Mouse (Mus musculus) limb, embryonic 11.5 days (tissue): Measurements from ENCODE around the gene Skil. TPM values are rescaled to one million over a fixed set of nuclear protein-coding genes. Genes with fewer than 3 reads are reported as not detected.

Source experiments
- ATAC-seq: fragments of 200-750 bp; cut with Nextera tagmentation; 2 replicates; pipeline ENCODE4 v1.8.0; 2017; ENCODE audit warnings: low read depth; ENCODE audit not compliant: insufficient number of reproducible peaks, low FRiP score, low TSS enrichment
- DNase-seq: peaks from one replicate; pipeline ENCODE4 v3.0.0-alpha.2; 2015; ENCODE audit warnings: low spot score
- H3K27ac ChIP-seq: fragments of 300-500 bp; sonication (generic); replicated peaks from 2 replicates; pipeline ENCODE4 v1.5.1; 2014; ENCODE audit warnings: low read depth, mild to moderate bottlenecking, low read length
- H3K27me3 ChIP-seq: fragments of 300-500 bp; sonication (generic); 2 replicates; pipeline ENCODE4 v1.6.1; 2014; ENCODE audit warnings: mild to moderate bottlenecking, low read length, mixed read lengths; ENCODE audit not compliant: control insufficient read depth, insufficient read depth
- H3K36me3 ChIP-seq: fragments of 300-500 bp; sonication (generic); 2 replicates; pipeline ENCODE4 v1.6.1; 2014; ENCODE audit warnings: mild to moderate bottlenecking, low read length, moderate library complexity, mixed read lengths; ENCODE audit not compliant: control insufficient read depth, insufficient read depth
- H3K4me1 ChIP-seq: fragments of 300-500 bp; sonication (generic); 2 replicates; pipeline ENCODE4 v1.6.1; 2014; ENCODE audit warnings: low read length, mixed read lengths; ENCODE audit not compliant: control insufficient read depth, insufficient read depth
- H3K4me2 ChIP-seq: fragments of 300-500 bp; sonication (generic); 2 replicates; pipeline ENCODE4 v1.6.1; 2014; ENCODE audit warnings: low read depth, mild to moderate bottlenecking, moderate library complexity; ENCODE audit not compliant: severe bottlenecking
- H3K4me3 ChIP-seq: fragments of 300-500 bp; sonication (generic); 2 replicates; pipeline ENCODE4 v1.5.1; 2014; ENCODE audit warnings: low read depth, low read length
- H3K9ac ChIP-seq: fragments of 300-500 bp; sonication (generic); 2 replicates; pipeline ENCODE4 v1.6.1; 2014; ENCODE audit warnings: mild to moderate bottlenecking, low read length
- H3K9me3 ChIP-seq: fragments of 300-500 bp; sonication (generic); 2 replicates; pipeline ENCODE4 v1.6.1; 2016; ENCODE audit warnings: low read length; ENCODE audit not compliant: control insufficient read depth
- WGBS: fragments of 180-500 bp; shearing (Covaris S2); extraction: QIAGEN DNeasy Blood & Tissue Kit; methylation state at CpG from one replicate; pipeline ENCODE4 v1.1.7; 2014; 5-methylcytosine and 5-hydroxymethylcytosine counted together
- polyA plus RNA-seq: library from polyadenylated mRNA; unstranded; fragments of >200 nt; fragmentation: Nextera tagmentation; extraction: Ambion mirVana; gene quantifications from 2 replicates; pipeline ENCODE4 v1.2.1, GENCODE M21; 2014

Skil gene
- polyA plus RNA-seq, 1 experiment from 2014 or later = 33.5 TPM

- H3K4me3 ChIP-seq = no peak overlapping the region
- ATAC-seq (no peak), DNase-seq (no peak)
- no peaks in the 10 kb centered on the region for H3K36me3 ChIP-seq
- 85% methylated on average over 6 of the region's 6 CpGs for WGBS
- H3K27me3 ChIP-seq = no peaks in the 10 kb centered on the region
- H3K27ac ChIP-seq = no peak overlapping the region
- no peaks in the 10 kb centered on the region for H3K9me3 ChIP-seq
- no peaks in the 10 kb centered on the region for H3K4me1 ChIP-seq
- no peak overlapping the region for H3K4me2 ChIP-seq
- no peak overlapping the region for H3K9ac ChIP-seq
Observed at GRCm38 (mm10) chr3:31077068-31077703, 17.7 kb upstream of the Skil start.

GRCm38 (mm10) chr3:31079450-31079849, 15.4 kb upstream of the Skil start:
- H3K4me1 ChIP-seq = no peaks in the 10 kb centered on the region
- H3K27ac ChIP-seq = no peak overlapping the region
- H3K36me3 ChIP-seq = no peaks in the 10 kb centered on the region
- H3K9ac ChIP-seq = no peak overlapping the region
- no peak overlapping the region for H3K4me3 ChIP-seq
- H3K4me2 ChIP-seq = no peak overlapping the region
- DNase-seq (no peak), ATAC-seq (no peak)
- no peaks in the 10 kb centered on the region for H3K27me3 ChIP-seq
- WGBS = 92% methylated on average over 10 of the region's 10 CpGs
- H3K9me3 ChIP-seq = no peaks in the 10 kb centered on the region

- Histone ChIP-seq H3K4me1 (no peaks in the 10 kb centered on the region), H3K27me3 (no peaks in the 10 kb centered on the region), H3K36me3 (no peaks in the 10 kb centered on the region), H3K9ac (no peak overlapping the region), H3K27ac (no peak overlapping the region), H3K9me3 (no peaks in the 10 kb centered on the region), H3K4me2 (no peak overlapping the region), H3K4me3 (no peak overlapping the region)
- WGBS = 89% methylated on average over 10 of the region's 10 CpGs
- no peak for DNase-seq
- ATAC-seq = no peak
Observed at GRCm38 (mm10) chr3:31080791-31081502, 13.9 kb upstream of the Skil start.

GRCm38 (mm10) chr3:31082838-31083506, 11.9 kb upstream of the Skil start:
- Histone ChIP-seq H3K9ac (no peak overlapping the region), H3K9me3 (no peaks in the 10 kb centered on the region), H3K36me3 (no peaks in the 10 kb centered on the region), H3K4me3 (no peak overlapping the region), H3K27ac (no peak overlapping the region), H3K27me3 (no peaks in the 10 kb centered on the region), H3K4me1 (no peaks in the 10 kb centered on the region), H3K4me2 (no peak overlapping the region)
- WGBS = 91% methylated on average over 12 of the region's 13 CpGs
- DNase-seq = no peak
- ATAC-seq = no peak

- no peak overlapping the region for H3K27ac ChIP-seq
- DNase-seq = no peak
- no peaks in the 10 kb centered on the region for H3K36me3 ChIP-seq
- no peaks in the 10 kb centered on the region for H3K9me3 ChIP-seq
- H3K4me2 ChIP-seq = no peak overlapping the region
- H3K9ac ChIP-seq = no peak overlapping the region
- no peak for ATAC-seq
- H3K27me3 ChIP-seq = no peaks in the 10 kb centered on the region
- 64% methylated on average over 12 of the region's 12 CpGs for WGBS
- no peaks in the 10 kb centered on the region for H3K4me1 ChIP-seq
- no peak overlapping the region for H3K4me3 ChIP-seq
Observed at GRCm38 (mm10) chr3:31083507-31084245, 11.2 kb upstream of the Skil start.

- Histone ChIP-seq H3K9ac (no peak overlapping the region), H3K9me3 (no peaks in the 10 kb centered on the region), H3K4me2 (no peak overlapping the region), H3K27ac (no peak overlapping the region), H3K4me3 (no peak overlapping the region), H3K36me3 (no peaks in the 10 kb centered on the region), H3K27me3 (no peaks in the 10 kb centered on the region), H3K4me1 (no peaks in the 10 kb centered on the region)
- WGBS = 86% methylated on average over 3 of the region's 3 CpGs
- DNase-seq (no peak), ATAC-seq (no peak)
Observed at GRCm38 (mm10) chr3:31085000-31085399, 9.9 kb upstream of the Skil start.

- WGBS = 43% methylated on average over 10 of the region's 10 CpGs
- ATAC-seq = no peak
- no peak overlapping the region for H3K27ac ChIP-seq
- H3K4me2 ChIP-seq = no peak overlapping the region
- no peak overlapping the region for H3K9ac ChIP-seq
- DNase-seq = no peak
- H3K36me3 ChIP-seq = no peaks in the 10 kb centered on the region
- H3K9me3 ChIP-seq = no peaks in the 10 kb centered on the region
- no peaks in the 10 kb centered on the region for H3K27me3 ChIP-seq
- no peak overlapping the region for H3K4me3 ChIP-seq
- H3K4me1 ChIP-seq = 0 out of 2 replicates have a peak, but pooled peaks cover 3% of the 10 kb centered on the region
Observed at GRCm38 (mm10) chr3:31088789-31089775, 5.8 kb upstream of the Skil start.
